Mouse (Mus musculus) ES-Bruce4 (cell line): Measurements from ENCODE around the gene Vmn1r232. TPM values are rescaled to one million over a fixed set of nuclear protein-coding genes. Genes with fewer than 3 reads are reported as not detected.

Experiments used
- H3K27ac ChIP-seq: 2 replicates; pipeline ENCODE4 v1.5.1; 2012; ENCODE audit warnings: low read length, inconsistent platforms; ENCODE audit not compliant: insufficient read depth
- H3K27me3 ChIP-seq: 2 replicates; pipeline ENCODE4 v1.6.1; 2012; ENCODE audit warnings: mild to moderate bottlenecking, low read length, inconsistent platforms; ENCODE audit not compliant: control insufficient read depth, poor library complexity, insufficient read depth, severe bottlenecking
- H3K36me3 ChIP-seq: 2 replicates; pipeline ENCODE4 v1.6.1; 2012; ENCODE audit warnings: inconsistent platforms, mild to moderate bottlenecking, low read length, moderate library complexity; ENCODE audit not compliant: control insufficient read depth, poor library complexity, insufficient read depth, severe bottlenecking
- H3K4me1 ChIP-seq: one replicate; pipeline ENCODE4 v1.8.1; 2011; ENCODE audit warnings: low read length; ENCODE audit not compliant: control insufficient read depth, insufficient read depth
- H3K4me3 ChIP-seq: 2 replicates; pipeline ENCODE4 v1.5.1; 2011; ENCODE audit warnings: low read depth, mild to moderate bottlenecking, low read length
- H3K9ac ChIP-seq: 2 replicates; pipeline ENCODE4 v1.6.1; 2012; ENCODE audit warnings: low read depth, mild to moderate bottlenecking, inconsistent platforms; ENCODE audit not compliant: poor library complexity, severe bottlenecking
- H3K9me3 ChIP-seq: replicated peaks from 2 replicates; pipeline ENCODE4 v1.6.1; 2012; ENCODE audit warnings: mild to moderate bottlenecking, low read length, inconsistent platforms; ENCODE audit not compliant: control insufficient read depth, poor library complexity, insufficient read depth, severe bottlenecking
- CTCF ChIP-seq: IDR thresholded peaks from one replicate; pipeline ENCODE4 v1.8.1; 2011; ENCODE audit warnings: low read depth, low read length
- EP300 ChIP-seq: IDR thresholded peaks from 2 replicates; pipeline ENCODE4 v1.6.1; 2011; ENCODE audit warnings: low read depth, low read length; ENCODE audit not compliant: insufficient read depth
- POLR2A ChIP-seq: IDR thresholded peaks from one replicate; pipeline ENCODE4 v1.8.1; 2011; ENCODE audit warnings: low read length; ENCODE audit not compliant: insufficient read depth
- polyA plus RNA-seq: library from polyadenylated mRNA; stranded (reverse); fragments of >200 nt; gene quantifications from 2 replicates; pipeline ENCODE4 v1.2.4, GENCODE M21; 2011; ENCODE audit warnings: low read depth; ENCODE audit not compliant: missing spikeins, insufficient read depth, insufficient read length

The Vmn1r232 gene
- polyA plus RNA-seq, 1 experiment: not detected

GRCm38 (mm10) chr17:20944985-20945891, 25.7 kb upstream of the Vmn1r232 start, which contains the start of gene Ppp2r1a:
Ppp2r1a (plus strand) TSS chr17:20945311.
- H3K9me3 ChIP-seq: no peaks in the 10 kb centered on the region
- no peaks in the 10 kb centered on the region for H3K27me3 ChIP-seq
- peak within 1 kb of the TSS; percentile 81 for H3K27ac ChIP-seq
- H3K4me1 ChIP-seq: peaks cover 1% of the 10 kb centered on the region
- no peaks in the 10 kb centered on the region for H3K36me3 ChIP-seq
- TF ChIP-seq EP300 (no peak), CTCF (no peak), POLR2A (peak; percentile 60)
- H3K9ac ChIP-seq: peak within 1 kb of the TSS; percentile 83
- H3K4me3 ChIP-seq: peak within 1 kb of the TSS; percentile 93

- H3K9me3 ChIP-seq: no peaks in the 10 kb centered on the region
- no peaks in the 10 kb centered on the region for H3K36me3 ChIP-seq
- peaks cover 1% of the 10 kb centered on the region for H3K4me1 ChIP-seq
- no peaks in the 10 kb centered on the region for H3K27me3 ChIP-seq
- peak overlapping the region; percentile 83 for H3K9ac ChIP-seq
- peak overlapping the region; percentile 81 for H3K27ac ChIP-seq
- peak overlapping the region; percentile 81 for H3K4me3 ChIP-seq
- TF ChIP-seq EP300: no peak
- no peak for TF ChIP-seq POLR2A
- no peak for TF ChIP-seq CTCF
Observed at GRCm38 (mm10) chr17:20944226-20944625, 24.7 kb upstream of the Vmn1r232 start.

- Histone ChIP-seq H3K9ac (no peak within 1 kb of the TSS), H3K4me1 (no peaks in the 10 kb centered on the region), H3K4me3 (no peak within 1 kb of the TSS), H3K36me3 (no peaks in the 10 kb centered on the region), H3K9me3 (no peaks in the 10 kb centered on the region), H3K27me3 (no peaks in the 10 kb centered on the region), H3K27ac (no peak within 1 kb of the TSS)
- TF ChIP-seq EP300 (no peak), CTCF (no peak), POLR2A (no peak)
Observed at GRCm38 (mm10) chr17:20904991-20905390, 14.5 kb downstream of the Vmn1r232 start, which contains the start of gene Vmn1r231. Vmn1r231 (minus strand) TSS chr17:20905091.

Other genes with a start within 250 kb of the Vmn1r232 start
- gene Vmn1r226, start 236.9 kb downstream of the Vmn1r232 start, polyA plus RNA-seq: not detected in 2 replicates
- 0.09 TPM in 1 of 2 replicates, not detected in the other for gene Vmn1r227, start 189.9 kb downstream of the Vmn1r232 start, polyA plus RNA-seq
- gene Vmn1r228, start 133.6 kb downstream of the Vmn1r232 start, polyA plus RNA-seq: not detected in 2 replicates
- gene Vmn1r229, start 108.2 kb downstream of the Vmn1r232 start, polyA plus RNA-seq: 0.08 TPM in 1 of 2 replicates, not detected in the other
- gene Vmn1r230, start 79.3 kb downstream of the Vmn1r232 start, polyA plus RNA-seq: not detected in 2 replicates
- not detected in 2 replicates for gene Vmn1r231, start 14.6 kb downstream of the Vmn1r232 start, polyA plus RNA-seq
- gene Ppp2r1a, start 25.6 kb upstream of the Vmn1r232 start, polyA plus RNA-seq: 253 and 280 TPM in 2 replicates
- not detected in 2 replicates for gene Vmn1r233, start 76.8 kb upstream of the Vmn1r232 start, polyA plus RNA-seq
- gene Zfp160, start 89.2 kb upstream of the Vmn1r232 start, polyA plus RNA-seq: 19.4 and 22.3 TPM in 2 replicates